Mouse (Mus musculus) thymus, adult 18-20 months (tissue): ENCODE results near the gene Olfr1111.
"Not testable (repeated sequence)": the region's sequence is repeated elsewhere in the genome, so short reads cannot be mapped to it uniquely, and the experiment has no call there.

Experiments used
- DNase-seq, 2 experiments: peaks; one replicate each; pipeline ENCODE4 v3.0.0; 2022; ENCODE audit warnings: mixed read lengths in 2 of 2

The Olfr1111 gene

DNA sequence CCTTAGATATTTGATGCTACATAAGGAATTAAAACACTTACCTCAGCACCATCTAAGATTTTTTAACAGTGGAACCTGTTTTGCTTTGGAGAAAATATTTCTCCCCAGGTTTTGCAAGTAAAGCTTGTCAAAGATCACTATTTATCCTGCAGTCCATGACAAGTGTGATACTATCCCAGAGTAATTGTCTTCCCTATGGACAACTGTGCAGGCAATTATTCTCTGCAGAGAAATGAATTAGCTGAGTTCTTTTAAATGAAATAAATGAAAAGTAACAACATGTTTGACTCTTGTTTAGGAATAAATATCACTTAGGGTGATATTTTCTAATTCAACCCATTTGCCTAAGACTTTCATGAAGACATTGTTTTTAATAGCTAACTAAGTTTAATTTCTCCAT lies at the start of gene Olfr1111:
Gene Olfr1111 (minus strand): TSS at position 101 of the 400 bp plus-strand sequence.
- DNase-seq = no peak

DNA sequence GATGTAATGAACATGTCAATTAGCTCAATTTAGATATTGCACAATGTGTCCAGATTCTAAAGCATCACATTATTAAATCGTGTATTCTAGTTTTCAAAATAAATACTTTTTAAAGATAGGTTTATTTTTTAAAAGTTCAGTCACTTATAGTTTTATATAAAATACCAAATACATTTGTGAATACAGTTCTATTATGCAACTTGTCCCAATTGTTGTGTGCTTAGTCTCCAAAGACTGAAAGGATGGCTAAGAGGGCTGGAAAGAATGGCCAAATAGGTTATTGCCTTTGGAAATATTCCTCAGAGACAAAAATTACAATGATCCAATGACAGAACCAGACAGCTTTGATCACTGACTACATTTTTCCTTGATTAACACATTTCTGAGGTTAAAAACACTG lies 35.1 kb upstream of the Olfr1111 start, which contains the start of gene Olfr1112:
Gene Olfr1112 (plus strand): TSS at position 301 of the 400 bp plus-strand sequence.
- no peak for DNase-seq

DNA sequence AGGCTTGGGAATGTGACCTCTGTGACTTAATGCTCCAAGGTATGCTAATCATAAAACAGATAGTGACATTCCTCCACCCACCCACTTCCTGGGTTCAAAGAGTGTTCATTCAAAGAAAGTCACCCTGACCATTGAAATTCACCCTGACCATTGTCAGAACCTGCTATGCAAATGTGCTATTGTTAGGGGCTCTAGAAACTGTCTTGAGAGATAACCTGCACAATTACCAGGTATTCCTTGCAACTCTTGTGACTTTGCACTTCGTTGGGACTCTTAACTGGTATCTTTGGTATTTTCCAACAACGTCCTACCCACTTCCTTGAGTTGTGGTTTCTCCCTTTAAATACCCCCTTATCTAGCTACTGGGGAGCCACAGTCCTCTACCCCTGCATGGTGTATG lies 15.3 kb upstream of the Olfr1111 start:
- DNase-seq = not testable (repeated sequence)

DNA sequence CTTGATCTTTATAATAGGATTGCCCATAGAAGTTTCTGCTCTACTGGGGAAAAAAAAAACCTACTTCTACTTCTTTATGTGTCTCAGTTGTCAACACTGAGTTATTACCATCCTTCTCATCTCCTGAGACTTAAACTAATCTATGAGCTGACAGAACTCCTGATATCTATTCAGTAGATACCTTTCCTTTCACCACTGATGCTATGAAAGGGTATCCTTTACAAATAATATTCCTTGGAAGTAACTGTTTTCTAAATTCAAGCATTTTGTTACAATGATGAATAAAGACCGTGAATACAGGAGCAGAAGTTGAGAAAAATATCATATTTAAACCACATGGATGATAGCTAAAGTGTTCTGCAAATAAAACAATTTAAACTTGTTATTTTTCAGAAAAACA lies 12.2 kb downstream of the Olfr1111 start, which contains the start of gene Olfr1110:
Gene Olfr1110 (minus strand): TSS at position 101 of the 400 bp plus-strand sequence.
- DNase-seq = no peak

DNA sequence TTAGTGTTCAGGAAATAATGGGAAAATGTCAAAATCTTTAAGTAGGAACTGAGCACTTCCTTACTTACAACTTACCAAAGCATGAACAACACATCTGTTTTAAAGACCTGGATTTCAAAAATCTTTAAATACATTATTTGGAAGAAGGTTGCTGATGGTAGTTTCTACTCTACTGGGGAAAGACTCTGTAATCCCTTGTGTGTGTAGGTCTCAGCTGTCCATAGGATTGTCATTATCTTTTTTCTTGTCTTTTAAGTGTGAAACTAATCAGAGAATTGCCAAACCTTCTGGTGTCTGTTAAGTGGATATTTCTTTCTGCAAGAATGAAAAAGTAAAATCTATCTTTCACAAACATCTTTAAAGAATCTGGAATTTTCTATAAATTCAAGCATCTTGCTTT lies 38.0 kb downstream of the Olfr1111 start, which contains the start of gene Olfr259:
Gene Olfr259 (minus strand): TSS at position 101 of the 400 bp plus-strand sequence.
- DNase-seq = no peak
